Mouse (Mus musculus) heart, postnatal 25 days (tissue): ENCODE measurements around the gene Cryge. TPM values are rescaled to one million over a fixed set of nuclear protein-coding genes. Genes with fewer than 3 reads are reported as not detected.

Source experiments
- DNase-seq: peaks from one replicate; pipeline ENCODE4 v3.0.0; 2022; ENCODE audit warnings: low spot score
- intact Hi-C: fragments of 180-260 bp; cut with DNase I; formaldehyde crosslinking; loops from one replicate; pipeline ENCODE4 v1.15.1; 2025
- total RNA-seq, 2 experiments: library from RNA; stranded (reverse); gene quantifications; 2 replicates each; pipeline ENCODE4 v1.2.3; 2021

Gene Cryge
- total RNA-seq, 2 experiments from 2014 or later = not detected

- intact Hi-C loops = no loop called here
These were observed 18.3 kb downstream of the Cryge start, which contains the start of gene Akr1cl for GRCm38 (mm10) chr1:65032641-65033040. Akr1cl (minus strand) TSS chr1:65032759.

GRCm38 (mm10) chr1:65028206-65028605, 22.7 kb downstream of the Cryge start:
- no peak for DNase-seq
- intact Hi-C loops = no loop called here

More at GRCm38 (mm10) chr1:65032641-65033040, 18.3 kb downstream of the Cryge start, which contains the start of gene Akr1cl:
- DNase-seq = no peak

- DNase-seq = no peak
- intact Hi-C loops = loop anchor here (5.0 kb wide), 2 partner anchors 395 to 1355 kb away; partner anchors contain the start of gene Mettl21a
These were observed 38.2 kb downstream of the Cryge start for GRCm38 (mm10) chr1:65012726-65013125.

- intact Hi-C loops = loop anchor here (5.0 kb wide), 2 partner anchors 393 to 1353 kb away; partner anchors contain the start of gene Mettl21a
- no peak for DNase-seq
These were observed 40.8 kb downstream of the Cryge start for GRCm38 (mm10) chr1:65010153-65010552.

GRCm38 (mm10) chr1:65005575-65005974, 45.4 kb downstream of the Cryge start:
- intact Hi-C loops = loop anchor here (5.0 kb wide), 1 partner anchor 298 kb away; no protein-coding TSS in a partner anchor

GRCm38 (mm10) chr1:65004526-65004925, 46.4 kb downstream of the Cryge start:
- intact Hi-C loops = no loop called here
- DNase-seq = no peak

More at GRCm38 (mm10) chr1:65005575-65005974, 45.4 kb downstream of the Cryge start:
- DNase-seq = no peak

Other genes starting within 250 kb of the Cryge start
- 1 to 10 TPM; 8.3 to 9.6 TPM for gene Plekhm3, start 94.3 kb downstream of the Cryge start, total RNA-seq
- gene Akr1cl, start 18.4 kb downstream of the Cryge start, total RNA-seq = not detected
- gene Crygd, start 12.3 kb upstream of the Cryge start, total RNA-seq = not detected
- not detected for gene Crygc, start 22.5 kb upstream of the Cryge start, total RNA-seq
- not detected for gene Crygb, start 31.1 kb upstream of the Cryge start, total RNA-seq
- not detected for gene Cryga, start 52.2 kb upstream of the Cryge start, total RNA-seq
- not detected for gene Gm28845, start 68.4 kb upstream of the Cryge start, total RNA-seq
- not detected for gene D630023F18Rik, start 72.1 kb upstream of the Cryge start, total RNA-seq
- 10 to 100 TPM; 65.9 to 74.1 TPM for gene Idh1, start 135.4 kb upstream of the Cryge start, total RNA-seq
- gene Pikfyve, start 135.5 kb upstream of the Cryge start, total RNA-seq = 10 to 100 TPM; 10.5 to 11.2 TPM
- not detected for gene Pth2r, start 230.9 kb upstream of the Cryge start, total RNA-seq